Mouse (Mus musculus) cerebellum, adult (tissue): ENCODE measurements around the gene Upb1.
A peak's percentile ranks its signal among the peaks of the same experiment; 100 is the strongest.
"Not testable (repeated sequence)": the region's sequence is repeated elsewhere in the genome, so short reads cannot be mapped to it uniquely, and the experiment has no call there.

Experiments used
- ATAC-seq: cut with Nextera tagmentation; 2 replicates; pipeline ENCODE4 v1.9.2; 2017; ENCODE audit warnings: mild to moderate bottlenecking, moderate library complexity, mixed read lengths; ENCODE audit not compliant: insufficient number of reproducible peaks, low FRiP score, low TSS enrichment

The Upb1 gene

GRCm38 (mm10) chr10:75450331-75450730 lies 49.4 kb downstream of the Upb1 start:
- ATAC-seq: no peak

DNA sequence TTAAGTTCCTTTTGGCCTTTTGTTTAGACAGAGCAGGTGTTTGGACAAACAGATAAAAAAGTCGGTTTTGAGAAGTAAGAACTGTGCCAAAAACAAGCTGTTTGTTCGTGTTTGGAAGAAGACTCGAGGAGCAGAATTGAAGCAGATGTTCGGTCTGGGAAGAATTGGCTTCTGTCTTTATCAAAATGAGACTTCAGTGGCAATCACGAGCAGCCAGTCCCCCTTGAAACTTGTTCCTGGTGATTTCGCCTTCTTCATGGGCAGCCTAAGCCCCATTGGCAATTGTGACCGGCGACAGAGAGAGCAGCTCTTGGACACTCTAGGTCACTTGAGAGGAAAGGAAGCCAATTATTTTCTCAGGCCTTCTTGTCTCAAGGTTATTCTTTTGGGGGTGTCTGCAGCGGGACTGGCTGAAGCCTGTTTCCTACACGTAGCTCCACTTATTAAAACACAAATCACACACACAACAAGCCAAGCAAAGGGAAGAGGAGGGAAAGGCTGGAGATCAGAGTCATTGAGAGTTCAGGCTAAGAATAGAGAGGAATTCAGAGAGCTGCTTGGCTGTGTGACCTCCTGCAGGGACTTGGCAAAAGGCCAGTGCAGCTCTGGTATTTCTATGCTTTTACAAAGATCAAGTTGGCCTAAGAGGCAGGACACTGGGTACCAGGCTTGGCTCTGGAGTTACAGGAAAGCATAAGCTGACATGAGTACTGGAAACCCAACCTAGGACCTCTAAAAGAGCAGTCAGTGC lies 50.3 kb downstream of the Upb1 start:
- ATAC-seq: 0 out of 2 replicates have a peak, but pooled peaks have one; percentile 31

- not testable (repeated sequence) for ATAC-seq
These were observed 55.3 kb downstream of the Upb1 start for GRCm38 (mm10) chr10:75456061-75456831.

GRCm38 (mm10) chr10:75457852-75458251 lies 56.9 kb downstream of the Upb1 start:
- ATAC-seq: no peak

DNA sequence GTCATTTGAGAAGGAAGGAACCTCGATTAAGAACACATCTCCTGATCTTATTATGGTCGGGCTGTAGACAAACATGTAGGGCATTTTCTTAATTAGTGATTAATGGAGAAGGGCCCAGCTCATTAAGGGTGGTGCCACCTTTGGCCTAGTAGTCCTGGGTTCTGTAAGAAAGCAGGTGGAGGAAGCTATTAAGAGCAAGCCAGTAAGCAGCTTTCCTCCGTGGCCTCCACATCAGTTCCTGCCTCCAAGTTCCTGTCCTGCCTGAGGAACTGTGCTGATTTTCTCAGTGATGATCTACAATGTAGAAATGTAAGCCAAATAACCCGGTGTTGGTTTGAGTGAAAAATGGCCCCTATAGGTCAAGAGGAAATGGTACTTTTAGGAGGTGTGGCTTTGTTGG lies 57.4 kb downstream of the Upb1 start:
- ATAC-seq: no peak

DNA sequence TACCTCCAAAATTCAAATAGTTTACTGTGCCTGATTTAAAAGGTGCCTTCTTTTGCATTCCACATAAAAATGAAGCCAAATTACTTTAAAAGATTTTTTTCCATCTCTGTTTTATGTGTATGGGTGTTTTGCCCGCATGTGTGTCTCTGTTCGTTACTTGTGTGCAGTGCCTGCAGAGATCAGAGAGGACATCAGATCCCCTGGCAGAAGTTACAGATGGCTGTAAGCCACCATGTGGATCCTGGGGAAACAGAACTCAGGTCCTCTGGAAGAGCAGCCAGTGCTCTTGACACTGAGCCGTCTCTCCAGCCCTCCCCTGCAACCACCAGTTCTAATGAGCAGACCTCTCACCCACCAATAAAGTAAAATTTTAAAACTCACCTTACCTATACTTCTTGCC lies 61.8 kb downstream of the Upb1 start:
- ATAC-seq: no peak

- no peak for ATAC-seq
These were observed 65.1 kb downstream of the Upb1 start for GRCm38 (mm10) chr10:75465781-75466550.

DNA sequence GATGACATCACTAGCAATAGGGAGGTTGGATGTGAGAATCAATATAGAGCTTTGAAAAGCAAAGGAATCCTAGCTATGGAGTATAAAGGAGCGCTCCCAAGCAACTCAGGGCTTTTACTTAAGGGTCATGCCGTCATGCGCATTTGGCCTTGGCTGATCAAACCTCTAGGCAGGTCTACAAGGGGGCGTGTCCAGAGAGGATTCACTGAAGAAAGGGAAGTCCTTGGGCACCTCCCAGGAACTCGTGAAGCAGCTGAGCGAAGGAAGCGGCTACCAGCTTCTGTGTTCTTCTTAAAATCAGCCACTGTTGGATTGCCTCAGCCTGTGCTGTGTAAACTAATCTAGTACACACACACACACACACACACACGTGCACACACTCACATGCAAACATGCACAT lies 72.5 kb downstream of the Upb1 start:
- no peak for ATAC-seq

DNA sequence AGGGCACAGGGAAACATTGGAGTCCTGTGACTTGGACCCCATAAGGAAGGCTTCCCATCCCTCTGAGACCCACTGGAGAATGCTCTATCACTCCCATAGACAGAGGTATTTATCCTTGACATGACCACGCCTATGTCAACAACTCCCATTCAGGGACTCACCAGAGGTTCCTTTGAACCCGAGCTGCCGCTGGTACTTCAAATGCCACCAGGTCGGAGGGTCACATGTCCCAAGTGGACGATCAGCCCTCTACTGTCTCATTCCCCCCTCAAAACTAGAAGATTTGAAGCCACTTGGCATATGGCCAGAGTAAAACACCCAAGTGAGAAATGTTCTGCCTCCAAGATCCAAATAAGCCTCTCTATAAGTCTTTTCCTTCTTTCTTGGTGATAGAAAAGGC lies 73.7 kb downstream of the Upb1 start:
- no peak for ATAC-seq

- not testable (repeated sequence) for ATAC-seq
These were observed 74.4 kb downstream of the Upb1 start for GRCm38 (mm10) chr10:75475139-75475850.

DNA sequence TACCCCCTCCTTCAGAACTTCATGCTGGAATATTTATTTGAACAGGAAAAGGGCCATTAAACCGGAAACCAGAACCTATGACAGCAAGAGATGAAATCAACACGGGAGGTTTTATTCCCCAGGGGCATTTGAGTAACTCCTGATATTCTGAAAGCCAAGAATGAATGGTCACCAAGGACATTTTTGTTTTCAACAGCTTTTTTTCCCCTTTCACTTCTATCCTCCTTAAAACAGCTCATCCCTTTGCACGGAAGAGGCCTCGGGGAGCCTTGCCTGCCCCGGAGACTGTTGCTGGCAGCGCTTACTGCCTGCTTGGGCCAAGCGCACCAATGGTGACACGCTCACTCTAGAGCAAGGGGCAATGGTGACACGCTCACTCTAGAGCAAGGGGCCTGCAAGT lies 76.1 kb downstream of the Upb1 start:
- ATAC-seq: no peak

DNA sequence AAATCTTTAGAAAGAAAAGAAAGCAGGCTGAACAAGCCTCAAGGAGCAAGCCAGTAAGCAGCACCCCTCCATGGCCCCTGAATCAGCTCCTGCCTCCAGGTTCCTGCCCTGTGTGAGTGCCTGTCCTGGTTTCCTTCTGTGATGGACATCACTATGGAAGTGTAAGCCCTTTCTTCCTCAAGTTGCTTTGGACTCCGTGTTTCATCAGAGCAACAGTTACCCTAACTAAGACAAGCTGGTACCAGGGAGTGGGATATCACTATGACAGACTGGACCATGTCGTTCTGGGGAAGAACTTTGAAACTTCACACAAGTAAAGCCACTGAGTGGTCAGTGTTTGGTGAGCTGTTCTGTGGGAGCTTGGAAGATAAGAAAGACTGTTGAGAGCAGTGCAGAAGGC lies 79.0 kb downstream of the Upb1 start:
- ATAC-seq: no peak

GRCm38 (mm10) chr10:75481703-75482102 lies 80.8 kb downstream of the Upb1 start:
- no peak for ATAC-seq

DNA sequence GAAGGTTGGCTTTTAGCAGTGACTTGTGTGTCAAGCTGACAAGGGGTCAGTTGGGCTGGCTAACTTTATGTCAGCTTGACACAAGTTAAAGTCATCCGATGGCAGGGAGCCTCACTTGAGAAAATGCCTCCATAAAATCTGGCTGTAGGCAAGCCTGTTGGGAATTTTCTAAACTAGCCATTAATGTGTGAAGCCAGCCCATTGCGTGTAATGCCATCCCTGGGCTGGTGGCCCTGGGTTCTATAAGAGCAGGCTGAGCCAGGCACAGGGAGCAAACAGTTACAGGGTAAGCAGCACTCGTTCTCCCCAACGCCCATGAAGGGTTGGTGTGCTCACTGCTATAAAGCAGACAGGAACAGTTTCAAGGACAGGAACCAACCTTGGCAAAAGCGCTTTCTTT lies 81.4 kb downstream of the Upb1 start:
- ATAC-seq: no peak

DNA sequence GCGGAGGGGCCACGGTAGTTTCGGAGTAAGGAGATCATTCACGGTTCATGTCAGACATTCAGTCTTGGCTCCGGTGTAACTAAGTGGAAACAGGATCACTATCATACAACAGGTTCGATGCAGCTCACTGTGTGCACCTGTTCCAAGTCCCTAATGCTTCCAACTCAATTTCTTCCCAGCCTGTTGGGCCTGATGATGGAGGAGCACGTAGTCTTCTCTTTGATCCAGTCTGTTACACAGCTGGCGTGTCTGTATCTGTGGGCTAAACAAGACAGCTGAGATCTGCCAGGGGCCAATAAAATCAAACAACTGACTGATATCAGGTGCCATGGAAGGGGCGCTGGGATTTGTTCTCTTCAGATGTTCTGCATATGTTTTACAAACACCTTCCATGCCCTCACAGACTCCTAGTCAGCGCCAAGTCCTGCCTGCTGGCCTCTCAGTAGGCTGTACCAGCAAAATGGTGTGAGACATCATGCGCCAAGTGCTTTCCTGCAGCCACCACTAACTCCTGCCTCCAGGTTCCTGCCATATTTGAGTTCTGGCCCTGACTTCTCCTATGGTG lies 82.1 kb downstream of the Upb1 start:
- no peak for ATAC-seq

- ATAC-seq: no peak
These were observed 83.2 kb downstream of the Upb1 start for GRCm38 (mm10) chr10:75484066-75484465.

- ATAC-seq: no peak
These were observed 83.9 kb downstream of the Upb1 start for GRCm38 (mm10) chr10:75484767-75485166.

DNA sequence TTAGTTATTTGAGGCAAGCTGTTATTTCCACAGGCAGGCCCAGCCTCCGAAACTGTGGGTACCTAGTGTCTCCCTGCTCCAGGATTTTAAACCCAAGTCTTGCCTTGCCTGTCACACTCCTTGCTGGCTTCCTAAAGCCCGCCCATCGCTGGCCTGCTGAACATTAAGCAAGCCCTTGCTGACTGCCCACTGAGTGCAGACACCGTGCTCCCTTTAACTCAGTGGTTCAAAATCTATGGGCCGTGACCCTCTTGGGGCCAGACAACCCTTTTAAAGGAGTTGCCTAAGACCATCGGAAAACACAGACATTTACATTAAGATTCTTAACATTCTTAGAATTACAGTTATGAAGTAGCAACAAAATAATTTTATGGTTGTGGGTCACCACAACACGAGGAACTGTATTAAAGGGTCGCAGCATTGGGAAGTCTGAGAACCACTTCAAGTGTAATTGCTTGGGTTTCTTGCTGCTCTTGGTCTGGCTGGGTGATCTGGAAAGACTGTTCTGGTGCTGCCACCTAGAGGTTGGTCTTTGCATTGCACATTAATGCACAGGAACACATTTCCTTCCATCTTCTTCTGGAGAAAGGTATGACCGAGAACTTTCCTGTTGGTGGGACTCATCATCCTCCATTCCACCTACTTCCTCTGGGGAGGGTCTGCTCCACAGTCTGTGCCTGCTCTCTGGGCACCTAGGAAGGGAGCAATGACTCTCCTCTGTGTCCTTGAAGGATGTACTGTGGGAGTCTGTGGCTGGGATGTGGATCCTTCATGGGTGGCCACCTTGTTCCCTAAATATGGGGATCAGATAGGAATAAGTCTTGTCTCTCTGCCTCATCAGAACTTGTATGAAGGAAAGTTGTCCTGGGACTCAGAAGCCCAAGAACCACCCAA lies 85.4 kb downstream of the Upb1 start:
- peak; percentile 72; the same call in 1 of the 2 replicates for ATAC-seq

DNA sequence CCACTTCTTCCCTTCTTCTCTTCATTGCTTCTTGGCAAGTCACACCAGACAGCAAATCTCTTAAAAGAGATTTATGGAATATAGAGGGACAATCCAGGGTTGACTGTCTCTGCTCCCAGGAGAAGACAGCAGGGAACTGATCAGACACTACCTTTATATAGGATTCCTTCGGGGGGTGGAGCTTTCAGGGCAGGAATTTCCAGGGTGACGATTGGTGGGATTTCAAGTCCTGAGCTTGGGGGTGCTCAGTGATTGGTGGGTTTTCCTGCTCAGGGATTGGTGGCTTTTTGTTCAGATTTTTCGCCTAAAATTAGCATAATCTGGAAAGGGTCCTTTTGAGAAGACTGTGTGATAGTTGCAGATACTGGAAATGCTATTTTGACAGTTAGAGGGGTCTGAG lies 86.2 kb downstream of the Upb1 start:
- ATAC-seq: no peak
